Mouse (Mus musculus): Measurements from ENCODE around the gene Cabin1.

DNA sequence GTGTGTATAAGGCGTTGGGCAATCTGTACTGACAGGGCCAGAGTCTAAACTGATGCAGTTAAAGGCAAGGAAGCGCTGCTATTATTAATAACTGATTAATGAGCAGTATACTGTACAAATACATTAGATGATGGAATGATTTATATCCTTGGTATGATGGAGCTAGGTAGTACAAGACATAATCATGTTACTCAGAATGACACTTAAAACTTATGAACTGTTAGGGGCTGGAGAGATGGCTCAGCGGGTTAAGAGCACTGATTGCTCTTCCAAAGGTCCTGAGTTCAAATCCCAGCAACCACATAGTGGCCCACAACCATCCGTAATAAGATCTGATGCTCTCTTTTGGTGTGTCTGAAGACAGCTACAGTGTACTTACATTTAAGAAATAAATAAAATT lies 156.9 kb downstream of the Cabin1 start:
- TF ChIP-seq CTCF (IDR thresholded peaks at IDR 0.05; ENCODE audit: low read depth, low read length): no peak
- no peak for TF ChIP-seq POLR2A (IDR thresholded peaks at IDR 0.05; ENCODE audit: borderline replicate concordance, low read depth, low read length)
